Mouse (Mus musculus): Measurements from ENCODE around the gene Erap1.

DNA sequence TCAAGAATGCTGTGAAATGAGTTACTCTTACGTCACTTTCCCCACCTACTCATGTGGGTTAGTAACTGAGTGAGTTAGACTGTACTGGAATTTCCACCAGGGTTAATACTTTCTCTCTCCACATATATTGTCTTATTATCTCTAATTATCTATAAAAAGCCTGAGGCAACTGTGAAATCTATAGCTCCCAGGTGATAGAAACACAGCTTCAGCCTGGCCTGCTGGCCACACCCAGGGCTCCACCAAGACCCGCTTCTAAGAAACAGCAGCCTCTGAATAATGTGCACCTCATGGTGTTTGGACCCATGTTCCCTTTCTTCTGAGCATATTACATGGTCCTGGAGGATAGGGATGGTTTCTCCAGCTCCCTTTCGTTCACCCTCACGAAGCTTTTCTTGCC, 94.4 kb downstream of the Erap1 start:
- no peak for TF ChIP-seq CTCF (IDR thresholded peaks at IDR 0.05; ENCODE audit: low read depth, low read length)
- no peak for TF ChIP-seq POLR2A (IDR thresholded peaks at IDR 0.05; ENCODE audit: insufficient read depth, low read length)
- no peak for TF ChIP-seq EP300 (IDR thresholded peaks at IDR 0.05; ENCODE audit: insufficient read depth, low read depth, low read length)
